Mouse (Mus musculus) C2C12 (cell line): ENCODE results near the gene Nfib.

Source experiments
- CTCF ChIP-seq: IDR thresholded peaks from one replicate; pipeline ENCODE4 v1.5.1; 2011; ENCODE audit not compliant: control insufficient read depth, insufficient read depth, insufficient read length
- MAX ChIP-seq: IDR thresholded peaks from one replicate; pipeline ENCODE4 v1.6.1; 2011; ENCODE audit warnings: mild to moderate bottlenecking, control low read depth
- USF1 ChIP-seq: IDR thresholded peaks from one replicate; pipeline ENCODE4 v1.6.1; 2011; ENCODE audit warnings: low read depth, mild to moderate bottlenecking, control low read depth, moderate library complexity

GRCm38 (mm10) chr4:82439813-82440212 is 265.7 kb downstream of the Nfib start:
- TF ChIP-seq CTCF = no peak
- no peak for TF ChIP-seq MAX
- TF ChIP-seq USF1 = no peak
